Comparison of ENCODE assay signal across 31 mouse cellular contexts in the genomic region with DNA sequence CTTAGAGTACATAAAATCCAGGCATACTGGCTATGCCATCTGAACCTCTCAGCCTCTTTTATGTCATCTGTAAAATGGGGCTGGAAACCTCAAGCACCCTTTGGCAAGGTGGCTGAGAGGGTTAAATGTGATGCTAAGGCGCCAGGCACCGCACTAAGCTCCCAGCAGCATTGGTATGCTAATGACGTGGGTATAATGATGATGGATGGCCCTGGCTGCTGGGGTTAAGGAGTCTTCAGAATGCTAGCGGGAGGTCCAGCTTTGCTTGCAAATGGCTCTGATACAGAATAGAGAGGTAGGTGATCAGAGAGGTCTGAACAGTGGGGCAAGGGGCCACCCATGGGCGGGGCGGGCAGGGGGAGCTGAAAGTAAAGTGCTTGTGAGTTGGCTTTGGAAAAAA.
DNase-seq lines count a peak whose midpoint lies in the region; ATAC-seq lines count a peak whose summit lies in the region.
"Had no signal": no experiment of that assay in that cellular context is flagged by ENCODE, and none has a peak within 500 bp of the region (broad histone marks: within the 10 kb centered on the region; RNA-seq: fewer than 3 reads in every experiment).

No protein-coding gene starts in this region.

- peak; percentile 50 for DNase-seq in midbrain, embryonic 10.5 days (ENCODE audit: low spot score)
- DNase-seq in ES-CJ7 (ENCODE audit: low read depth, low spot score), result peak; percentile 91
- DNase-seq in R1 (ENCODE audit: low read depth, low spot score), result peak; percentile 65
- peak; percentile 59 for DNase-seq in embryo, embryonic 11 days
- DNase-seq in right cerebral cortex, adult 2 months (ENCODE audit: low spot score in 2 of 2), result no peak
- no peak for DNase-seq in kidney, postnatal 10 days
- DNase-seq in kidney, postnatal 14 days, result no peak
- DNase-seq: adrenal gland, adult 2 months; adrenal gland, postnatal 36 days; B cell, adult 2 months; cerebellum, adult 2 months; cerebellum, postnatal 25 days; heart, postnatal 10 days; kidney, adult 11 months; kidney, postnatal 36 days; liver, postnatal 0 days; lung, postnatal 4 days had no signal

- H3K36me3 ChIP-seq in midbrain, embryonic 10.5 days, result 0 out of 2 replicates have a peak, but pooled peaks cover 4% of the 10 kb centered on the region
- H3K36me3 ChIP-seq in midbrain, embryonic 16.5 days (ENCODE audit: control insufficient read depth, insufficient read depth, low read length), result no peaks in the 10 kb centered on the region
- H3K36me3 ChIP-seq: heart, embryonic 13.5 days; limb, embryonic 13.5 days; liver, embryonic 12.5 days; neural tube, embryonic 12.5 days; stomach, embryonic 15.5 days had no signal

- H3K27me3 ChIP-seq in midbrain, embryonic 10.5 days (ENCODE audit: low read depth, poor library complexity, severe bottlenecking), result peaks cover 31% of the 10 kb centered on the region
- no peaks in the 10 kb centered on the region for H3K27me3 ChIP-seq in midbrain, embryonic 16.5 days (ENCODE audit: control insufficient read depth, insufficient read depth, low read depth, low read length)
- H3K27me3 ChIP-seq: megakaryocyte, embryonic 14.5 days; neural tube, embryonic 12.5 days; Patski; stomach, embryonic 15.5 days had no signal

- no peak overlapping the region for H3K4me2 ChIP-seq in midbrain, embryonic 16.5 days (ENCODE audit: low read length)
- H3K4me2 ChIP-seq: heart, embryonic 13.5 days; limb, embryonic 13.5 days; liver, embryonic 12.5 days; neural tube, embryonic 12.5 days; stomach, embryonic 15.5 days had no signal

- peak overlapping the region; percentile 57 for H3K27ac ChIP-seq in midbrain, embryonic 10.5 days (replicated peaks)
- H3K27ac ChIP-seq in midbrain, embryonic 16.5 days (ENCODE audit: low read length), result no peak overlapping the region
- H3K27ac ChIP-seq: heart, embryonic 13.5 days; layer of hippocampus, adult 2 months; left cerebral cortex, adult 2 months; limb, embryonic 13.5 days; liver, embryonic 12.5 days; neural tube, embryonic 12.5 days; stomach, embryonic 15.5 days had no signal

- 4% methylated on average over 6 of the region's 6 CpGs for WGBS in midbrain, embryonic 10.5 days
- under 1% methylated on average over 6 of the region's 6 CpGs for WGBS in midbrain, embryonic 16.5 days

- H3K4me3 ChIP-seq in midbrain, embryonic 10.5 days, result no peak overlapping the region
- H3K4me3 ChIP-seq in midbrain, embryonic 16.5 days (ENCODE audit: low read depth, low read length), result no peak overlapping the region
- H3K4me3 ChIP-seq: erythroblast, embryonic 14.5 days; heart, embryonic 13.5 days; layer of hippocampus, adult 2 months; left cerebral cortex, adult 2 months; limb, embryonic 13.5 days; liver, embryonic 12.5 days; megakaryocyte, embryonic 14.5 days; neural tube, embryonic 12.5 days; stomach, embryonic 15.5 days had no signal

- H3K9me3 ChIP-seq in midbrain, embryonic 10.5 days (replicated peaks), result peaks cover 10% of the 10 kb centered on the region
- H3K9me3 ChIP-seq in midbrain, embryonic 16.5 days (replicated peaks; ENCODE audit: control insufficient read depth, low read length, poor library complexity, severe bottlenecking), result no peaks in the 10 kb centered on the region
- H3K9me3 ChIP-seq: liver, embryonic 12.5 days; stomach, embryonic 15.5 days had no signal

- no peak overlapping the region for H3K9ac ChIP-seq in midbrain, embryonic 16.5 days (ENCODE audit: low read depth, low read length)
- H3K9ac ChIP-seq: heart, embryonic 13.5 days; limb, embryonic 13.5 days; liver, embryonic 12.5 days; liver, postnatal 0 days; neural tube, embryonic 12.5 days; stomach, embryonic 15.5 days had no signal

- ATAC-seq in midbrain, embryonic 16.5 days, result no peak
- ATAC-seq: activated CD4-positive, CD25-positive, alpha-beta regulatory T cell, adult 4 months; forebrain, embryonic 16.5 days; inflammation-experienced regulatory T-cells, adult 6 months; liver, embryonic 12.5 days; liver, postnatal 0 days; Patski had no signal

- peaks cover 26% of the 10 kb centered on the region for H3K4me1 ChIP-seq in midbrain, embryonic 10.5 days
- H3K4me1 ChIP-seq in midbrain, embryonic 16.5 days (ENCODE audit: control insufficient read depth, insufficient read depth, low read length), result no peaks in the 10 kb centered on the region
- H3K4me1 ChIP-seq: heart, embryonic 13.5 days; limb, embryonic 13.5 days; liver, embryonic 12.5 days; megakaryocyte, embryonic 14.5 days; stomach, embryonic 15.5 days had no signal

Comparison
In these comparisons a context has a peak if more than half of its experiments do, and no peak if none do; other contexts are left out.
1. DNase-seq: peak in midbrain, embryonic 10.5 days (single experiment), ES-CJ7 (single experiment), R1 (single experiment) and embryo, embryonic 11 days (single experiment); none in right cerebral cortex, adult 2 months (0 of 2), kidney, postnatal 10 days (single experiment) and kidney, postnatal 14 days (single experiment).